Mouse (Mus musculus) C2C12 (cell line): ENCODE measurements around the gene Atg9b.

Experiments used
- CTCF ChIP-seq: IDR thresholded peaks from one replicate; pipeline ENCODE4 v1.5.1; 2011; ENCODE audit not compliant: control insufficient read depth, insufficient read depth, insufficient read length
- MAX ChIP-seq: IDR thresholded peaks from one replicate; pipeline ENCODE4 v1.6.1; 2011; ENCODE audit warnings: mild to moderate bottlenecking, control low read depth
- USF1 ChIP-seq: IDR thresholded peaks from one replicate; pipeline ENCODE4 v1.6.1; 2011; ENCODE audit warnings: low read depth, mild to moderate bottlenecking, control low read depth, moderate library complexity

DNA sequence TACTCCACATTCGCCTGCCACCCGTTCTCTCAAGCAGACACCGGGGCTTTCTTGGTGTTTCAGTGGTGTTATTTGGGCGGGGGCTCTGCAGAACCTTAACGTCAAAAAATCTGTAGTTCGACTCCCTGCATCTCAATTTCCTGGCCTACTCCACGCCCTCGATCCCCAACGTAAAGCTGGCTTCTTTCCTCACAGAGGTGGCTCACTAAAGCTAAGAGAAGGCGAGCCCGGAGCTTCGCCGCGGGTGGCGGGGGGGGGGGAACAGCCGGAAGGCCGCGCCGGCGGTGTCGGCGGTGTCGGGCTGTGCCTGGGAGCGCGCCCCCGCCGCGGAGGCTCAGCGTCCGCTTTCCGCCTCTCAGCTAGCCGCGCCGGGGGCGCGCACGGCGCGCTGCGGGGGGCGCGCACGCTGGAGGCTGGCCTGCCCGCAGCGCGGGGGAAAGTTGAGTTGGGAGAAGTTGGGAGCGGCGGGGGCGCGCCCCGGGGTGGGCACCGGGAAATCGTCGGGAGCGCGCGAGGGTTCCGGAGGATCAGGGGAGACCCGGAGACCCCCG lies 33.0 kb upstream of the Atg9b start:
- TF ChIP-seq CTCF (no peak), USF1 (no peak), MAX (no peak)
